Mouse (Mus musculus) CH12.LX (cell line): Measurements from ENCODE around the gene Rnf128. TPM values are rescaled to one million over a fixed set of nuclear protein-coding genes. Genes with fewer than 3 reads are reported as not detected.

Experiments
- DNase-seq: peaks from one replicate; pipeline ENCODE4 v3.0.0-alpha.2; 2013; ENCODE audit errors: extremely low read depth
- H3K27ac ChIP-seq: 2 replicates; pipeline ENCODE4 v1.5.1; 2012; ENCODE audit warnings: low read depth, mild to moderate bottlenecking, control low read depth, moderate library complexity; ENCODE audit not compliant: insufficient read depth
- H3K27me3 ChIP-seq: replicated peaks from 2 replicates; pipeline ENCODE3; 2012; ENCODE audit warnings: inconsistent platforms
- H3K36me3 ChIP-seq, 2 experiments: replicated peaks in 1 of 2; 2 replicates each; pipeline versions ENCODE3 to v1.6.1; 2012; ENCODE audit warnings: inconsistent platforms in 1 of 2, low read length in 1 of 2, mild to moderate bottlenecking in 1 of 2, mixed read lengths in 1 of 2, moderate library complexity in 1 of 2; ENCODE audit not compliant: control insufficient read depth in 1 of 2, insufficient read depth in 1 of 2
- H3K4me1 ChIP-seq, 2 experiments: 2 replicates each; pipeline ENCODE4 v1.6.1; 2012; ENCODE audit warnings: inconsistent platforms in 1 of 2, moderate library complexity in 1 of 2; ENCODE audit not compliant: insufficient read depth in 2 of 2, control insufficient read depth in 1 of 2
- H3K4me2 ChIP-seq: 2 replicates; pipeline ENCODE4 v1.6.1; 2012; ENCODE audit warnings: low read depth, mild to moderate bottlenecking, control low read depth; ENCODE audit not compliant: poor library complexity, insufficient read depth, severe bottlenecking
- H3K4me3 ChIP-seq, 3 experiments: fragments of 150-350 bp in 1 of 3; sonication (generic) in 1 of 3; replicated peaks in 1 of 3; 2 replicates each; pipeline versions ENCODE3 to v1.5.1; 2011 to 2012; ENCODE audit warnings: low read depth in 2 of 3, low read length in 2 of 3, mild to moderate bottlenecking in 2 of 3, moderate library complexity in 2 of 3, control low read depth in 1 of 3, improper control_type of control experiment in 1 of 3, inconsistent platforms in 1 of 3, mixed read lengths in 1 of 3; ENCODE audit not compliant: poor library complexity in 1 of 3
- H3K79me2 ChIP-seq: replicated peaks from 2 replicates; pipeline ENCODE4 v1.6.1; 2012; ENCODE audit warnings: mild to moderate bottlenecking, moderate library complexity; ENCODE audit not compliant: control insufficient read depth, poor library complexity, insufficient read depth, severe bottlenecking; ENCODE audit errors: extremely low read depth
- H3K9ac ChIP-seq: 2 replicates; pipeline ENCODE4 v1.6.1; 2012; ENCODE audit warnings: low read depth, mild to moderate bottlenecking, control low read depth, moderate library complexity; ENCODE audit not compliant: insufficient read depth
- H3K9me3 ChIP-seq: replicated peaks from 2 replicates; pipeline ENCODE3; 2012; ENCODE audit warnings: low read length, inconsistent platforms, mixed read lengths
- BHLHE40 ChIP-seq: IDR thresholded peaks from 2 replicates; pipeline ENCODE4 v1.6.1; 2011; ENCODE audit warnings: mild to moderate bottlenecking, low read depth, low read length, improper control_type of control experiment
- CHD1 ChIP-seq: IDR thresholded peaks from 2 replicates; pipeline ENCODE4 v1.6.1; 2012; ENCODE audit warnings: low read depth, low read length, improper control_type of control experiment, inconsistent platforms
- CTCF ChIP-seq, 2 experiments: IDR thresholded peaks in 1 of 2; conservative IDR thresholded peaks in 1 of 2; 2 replicates each; pipeline ENCODE4 v1.5.1; 2011 to 2012; ENCODE audit warnings: low read depth in 2 of 2, low read length in 2 of 2, improper control_type of control experiment in 1 of 2, inconsistent platforms in 1 of 2, mild to moderate bottlenecking in 1 of 2, moderate library complexity in 1 of 2
- E2F4 ChIP-seq: IDR thresholded peaks from 2 replicates; pipeline ENCODE4 v1.6.1; 2011; ENCODE audit warnings: low read depth, low read length, improper control_type of control experiment; ENCODE audit not compliant: insufficient replicate concordance
- EP300 ChIP-seq: IDR thresholded peaks from 2 replicates; pipeline ENCODE4 v1.6.1; 2011; ENCODE audit warnings: low read length, improper control_type of control experiment
- ETS1 ChIP-seq: conservative IDR thresholded peaks from 2 replicates; pipeline ENCODE4 v1.6.1; 2012; ENCODE audit warnings: low read depth, mild to moderate bottlenecking, inconsistent platforms, low read length, improper control_type of control experiment, moderate library complexity
- GABPA ChIP-seq: IDR thresholded peaks from 2 replicates; pipeline ENCODE4 v1.6.1; 2012; ENCODE audit warnings: low read depth, low read length, improper control_type of control experiment, inconsistent platforms; ENCODE audit not compliant: insufficient replicate concordance
- HCFC1 ChIP-seq: IDR thresholded peaks from 2 replicates; pipeline ENCODE4 v1.6.1; 2012; ENCODE audit warnings: low read depth, mild to moderate bottlenecking, inconsistent platforms, low read length, improper control_type of control experiment
- IRF4 ChIP-seq: IDR thresholded peaks from 2 replicates; pipeline ENCODE4 v1.6.1; 2014; ENCODE audit warnings: low read depth, mild to moderate bottlenecking, inconsistent platforms, low read length, improper control_type of control experiment
- JUN ChIP-seq: IDR thresholded peaks from 2 replicates; pipeline ENCODE4 v1.6.1; 2011; ENCODE audit warnings: low read depth, mild to moderate bottlenecking, low read length, improper control_type of control experiment, moderate library complexity; ENCODE audit not compliant: insufficient read depth
- MAFK ChIP-seq: IDR thresholded peaks from 2 replicates; pipeline ENCODE4 v1.6.1; 2011; ENCODE audit warnings: low read length, improper control_type of control experiment; ENCODE audit not compliant: insufficient replicate concordance
- MAX ChIP-seq: IDR thresholded peaks from 2 replicates; pipeline ENCODE4 v1.6.1; 2011; ENCODE audit warnings: low read length, improper control_type of control experiment
- MAZ ChIP-seq: IDR thresholded peaks from 2 replicates; pipeline ENCODE4 v1.6.1; 2012; ENCODE audit warnings: low read depth, mild to moderate bottlenecking, inconsistent platforms, low read length, improper control_type of control experiment, moderate library complexity
- MEF2A ChIP-seq: IDR thresholded peaks from 2 replicates; pipeline ENCODE4 v1.6.1; 2014; ENCODE audit warnings: low read depth, mild to moderate bottlenecking, inconsistent platforms, low read length, improper control_type of control experiment, borderline replicate concordance
- POLR2AphosphoS2 ChIP-seq: IDR thresholded peaks from 2 replicates; pipeline ENCODE4 v1.6.1; 2011; ENCODE audit warnings: low read depth, low read length, improper control_type of control experiment
- RCOR1 ChIP-seq: conservative IDR thresholded peaks from 2 replicates; pipeline ENCODE4 v1.6.1; 2012; ENCODE audit warnings: low read depth, mild to moderate bottlenecking, inconsistent platforms, low read length, improper control_type of control experiment
- SIN3A ChIP-seq: IDR thresholded peaks from 2 replicates; pipeline ENCODE4 v1.6.1; 2012; ENCODE audit warnings: low read length, improper control_type of control experiment, inconsistent platforms
- SMC3 ChIP-seq: IDR thresholded peaks from 2 replicates; pipeline ENCODE4 v1.6.1; 2011; ENCODE audit warnings: low read depth, low read length, improper control_type of control experiment
- TBP ChIP-seq: conservative IDR thresholded peaks from 2 replicates; pipeline ENCODE4 v1.6.1; 2011; ENCODE audit warnings: low read depth, low read length, improper control_type of control experiment
- UBTF ChIP-seq: IDR thresholded peaks from 2 replicates; pipeline ENCODE4 v1.6.1; 2012; ENCODE audit warnings: low read depth, mild to moderate bottlenecking, inconsistent platforms, low read length, improper control_type of control experiment, moderate library complexity
- USF1 ChIP-seq: IDR thresholded peaks from 2 replicates; pipeline ENCODE4 v1.6.1; 2014; ENCODE audit warnings: low read depth, mild to moderate bottlenecking, inconsistent platforms, low read length, improper control_type of control experiment
- ZC3H11A ChIP-seq: IDR thresholded peaks from 2 replicates; pipeline ENCODE4 v1.6.1; 2012; ENCODE audit warnings: low read depth, mild to moderate bottlenecking, inconsistent platforms, low read length, improper control_type of control experiment
- ZKSCAN1 ChIP-seq: IDR thresholded peaks from 2 replicates; pipeline ENCODE4 v1.6.1; 2012; ENCODE audit warnings: low read depth, inconsistent platforms, low read length, improper control_type of control experiment, borderline replicate concordance
- ZMIZ1 ChIP-seq: IDR thresholded peaks from 2 replicates; pipeline ENCODE4 v1.6.1; 2012; ENCODE audit warnings: low read depth, mild to moderate bottlenecking, inconsistent platforms, low read length, improper control_type of control experiment
- dilution Hi-C: fragments of 300-500 bp; cut with MboI; formaldehyde crosslinking; loops from 2 replicates; pipeline ENCODE4 v1.14.3; 2020; ENCODE audit warnings: low sequenced_read_pairs; ENCODE audit not compliant: extremely low pct_unique_long_range_greater_than_20kb, extremely low pct_ligation_motif_present
- in situ Hi-C: fragments of 300-500 bp; cut with MboI; formaldehyde crosslinking; loops from 3 replicates; pipeline ENCODE4 v1.14.3; 2019; ENCODE audit warnings: low sequenced_read_pairs, low pct_ligation_motif_present, low pct_unique_long_range_greater_than_20kb, mixed read lengths
- polyA plus RNA-seq: library from polyadenylated mRNA; unstranded; fragments of >175 nt; gene quantifications from 2 replicates; pipeline ENCODE4 v1.2.1, GENCODE M21; 2012; ENCODE audit warnings: low read depth; ENCODE audit not compliant: insufficient read length
- total RNA-seq, 2 experiments: library from RNA; depleted of rRNA; stranded (reverse); fragments of 300-350 nt in 1 of 2; fragments of >200 nt in 1 of 2; gene quantifications; 2 replicates each; pipeline ENCODE4 v1.2.3; 2012 to 2014

The Rnf128 gene
- total and polyA plus RNA-seq, 3 experiments: not detected

DNA sequence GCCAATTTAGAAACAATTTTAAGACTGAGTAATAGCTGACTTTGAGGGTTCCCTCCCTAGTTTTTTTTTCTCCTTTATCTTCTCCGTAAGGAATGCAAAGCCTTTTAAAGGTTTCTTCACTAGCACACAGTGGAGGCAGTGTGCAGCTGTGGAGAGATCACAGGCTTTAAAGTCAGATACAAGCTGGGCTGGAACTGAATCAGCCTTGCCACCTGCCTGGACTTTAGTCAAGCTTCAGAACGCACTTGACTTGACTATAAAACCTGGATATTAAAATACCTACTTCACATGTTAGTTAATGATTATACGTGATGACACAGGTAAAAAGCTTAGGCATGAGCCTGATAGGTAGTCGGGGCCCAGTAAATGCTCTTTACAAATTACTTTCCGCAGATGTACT, 89.1 kb downstream of the Rnf128 start:
- dilution Hi-C loops (no loop called here), in situ Hi-C loops (no loop called here)
- H3K36me3 ChIP-seq: no peaks in the 10 kb centered on the region
- TF ChIP-seq RCOR1 (no peak), POLR2AphosphoS2 (no peak), ETS1 (no peak)
- no peak overlapping the region for H3K27ac ChIP-seq
- no peaks in the 10 kb centered on the region for H3K9me3 ChIP-seq
- no peak for DNase-seq
- no peak overlapping the region for H3K9ac ChIP-seq
- no peak overlapping the region for H3K4me2 ChIP-seq
- no peaks in the 10 kb centered on the region for H3K4me1 ChIP-seq
- no peaks in the 10 kb centered on the region for H3K79me2 ChIP-seq
- H3K4me3 ChIP-seq: no peak overlapping the region
- no peaks in the 10 kb centered on the region for H3K27me3 ChIP-seq

DNA sequence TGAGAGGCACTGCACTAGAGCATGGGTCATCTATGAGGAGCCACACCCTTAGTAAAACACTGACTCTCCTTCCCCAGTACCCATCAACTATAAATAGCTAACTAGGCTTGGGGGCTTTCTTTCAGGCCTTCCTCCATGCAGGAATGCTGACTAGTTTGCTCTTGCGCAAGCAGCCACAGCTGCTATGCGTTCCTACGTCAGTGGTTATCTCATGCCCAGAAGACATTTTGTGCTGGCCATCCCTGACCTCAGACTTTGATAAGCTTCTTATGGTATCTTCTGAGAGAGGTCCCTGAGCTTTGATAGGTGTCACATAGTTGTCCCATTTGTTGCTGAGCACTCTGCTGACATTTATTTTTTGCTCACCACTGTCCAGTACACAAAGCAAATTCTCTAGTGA, 90.2 kb downstream of the Rnf128 start:
- Histone ChIP-seq H3K4me3 (no peak overlapping the region), H3K36me3 (no peaks in the 10 kb centered on the region), H3K27ac (no peak overlapping the region), H3K27me3 (no peaks in the 10 kb centered on the region), H3K79me2 (no peaks in the 10 kb centered on the region), H3K9ac (no peak overlapping the region), H3K4me2 (no peak overlapping the region), H3K4me1 (no peaks in the 10 kb centered on the region), H3K9me3 (no peaks in the 10 kb centered on the region)
- DNase-seq: no peak
- in situ Hi-C loops: no loop called here
- dilution Hi-C loops: no loop called here
- TF ChIP-seq EP300 (no peak), SIN3A (no peak), IRF4 (no peak), ZMIZ1 (no peak), MEF2A (no peak), E2F4 (no peak), CTCF (conservative IDR thresholded peaks at IDR 0.05 in 1 of 2, IDR thresholded peaks at IDR 0.05 in 1 of 2; ENCODE audit: low read depth in 2 of 2, low read length in 2 of 2) (no peak), MAZ (no peak), MAFK (no peak)

DNA sequence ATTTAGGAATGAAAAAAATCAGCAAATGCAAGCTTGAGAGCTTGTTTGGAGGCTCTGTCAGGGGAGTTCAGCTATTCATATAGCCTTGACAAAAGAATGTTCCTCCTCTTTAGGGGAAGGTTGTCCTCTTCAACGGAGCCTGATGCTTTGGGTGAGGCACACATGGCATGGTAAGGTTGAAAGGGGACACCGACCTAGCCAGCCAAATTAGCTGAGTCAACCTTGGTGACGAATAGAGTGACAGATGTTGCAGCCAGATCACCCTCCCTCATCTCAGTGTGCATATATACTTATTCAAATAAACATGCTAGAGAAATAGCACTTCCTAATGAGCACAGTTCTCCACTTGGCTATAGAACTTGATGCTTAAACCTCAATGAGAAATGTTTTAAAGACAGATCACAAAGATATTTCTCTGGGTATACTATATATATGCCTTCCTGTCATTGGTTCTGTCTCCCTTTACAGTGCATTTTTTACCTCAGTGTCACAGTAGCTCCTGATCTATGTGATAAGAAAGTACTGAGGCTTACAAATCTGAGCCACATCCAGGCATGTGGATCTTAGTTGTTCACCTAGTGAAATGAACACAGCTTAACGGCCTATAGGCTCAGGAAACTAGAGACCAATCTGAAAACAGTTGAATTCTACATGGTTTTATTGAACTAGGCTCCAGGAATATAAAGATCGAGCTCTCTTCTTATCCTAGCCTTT, 91.4 kb downstream of the Rnf128 start:
- TF ChIP-seq MAX (no peak), RCOR1 (no peak), E2F4 (no peak), MEF2A (no peak), UBTF (no peak), JUN (no peak), BHLHE40 (no peak), ZC3H11A (no peak), ZKSCAN1 (no peak), IRF4 (no peak), USF1 (no peak), TBP (no peak), MAFK (no peak), CHD1 (no peak), SMC3 (no peak), HCFC1 (no peak), CTCF (conservative IDR thresholded peaks at IDR 0.05 in 1 of 2, IDR thresholded peaks at IDR 0.05 in 1 of 2; ENCODE audit: low read depth in 2 of 2, low read length in 2 of 2) (no peak), ETS1 (no peak), EP300 (no peak), GABPA (no peak)
- no peaks in the 10 kb centered on the region for H3K79me2 ChIP-seq
- no peaks in the 10 kb centered on the region for H3K27me3 ChIP-seq
- no peaks in the 10 kb centered on the region for H3K36me3 ChIP-seq
- in situ Hi-C loops (no loop called here), dilution Hi-C loops (no loop called here)
- no peaks in the 10 kb centered on the region for H3K9me3 ChIP-seq
- no peak overlapping the region for H3K27ac ChIP-seq
- no peak overlapping the region for H3K4me2 ChIP-seq
- no peak for DNase-seq
- H3K9ac ChIP-seq: no peak overlapping the region
- H3K4me3 ChIP-seq: no peak overlapping the region
- no peaks in the 10 kb centered on the region for H3K4me1 ChIP-seq
